Mouse (Mus musculus) activated CD4-positive, CD25-positive, alpha-beta regulatory T cell, adult 9 weeks (primary cell): ENCODE results near the gene Apc2. TPM values are rescaled to one million over a fixed set of nuclear protein-coding genes. Genes with fewer than 3 reads are reported as not detected.

Experiments used
- polyA plus RNA-seq: library from polyadenylated mRNA; unstranded; fragments of 100-300 nt; shearing (Covaris generic); gene quantifications from one replicate; pipeline ENCODE4 v1.2.1, GENCODE M21; 2017

Apc2 gene
- 0.18 TPM for polyA plus RNA-seq

DNA sequence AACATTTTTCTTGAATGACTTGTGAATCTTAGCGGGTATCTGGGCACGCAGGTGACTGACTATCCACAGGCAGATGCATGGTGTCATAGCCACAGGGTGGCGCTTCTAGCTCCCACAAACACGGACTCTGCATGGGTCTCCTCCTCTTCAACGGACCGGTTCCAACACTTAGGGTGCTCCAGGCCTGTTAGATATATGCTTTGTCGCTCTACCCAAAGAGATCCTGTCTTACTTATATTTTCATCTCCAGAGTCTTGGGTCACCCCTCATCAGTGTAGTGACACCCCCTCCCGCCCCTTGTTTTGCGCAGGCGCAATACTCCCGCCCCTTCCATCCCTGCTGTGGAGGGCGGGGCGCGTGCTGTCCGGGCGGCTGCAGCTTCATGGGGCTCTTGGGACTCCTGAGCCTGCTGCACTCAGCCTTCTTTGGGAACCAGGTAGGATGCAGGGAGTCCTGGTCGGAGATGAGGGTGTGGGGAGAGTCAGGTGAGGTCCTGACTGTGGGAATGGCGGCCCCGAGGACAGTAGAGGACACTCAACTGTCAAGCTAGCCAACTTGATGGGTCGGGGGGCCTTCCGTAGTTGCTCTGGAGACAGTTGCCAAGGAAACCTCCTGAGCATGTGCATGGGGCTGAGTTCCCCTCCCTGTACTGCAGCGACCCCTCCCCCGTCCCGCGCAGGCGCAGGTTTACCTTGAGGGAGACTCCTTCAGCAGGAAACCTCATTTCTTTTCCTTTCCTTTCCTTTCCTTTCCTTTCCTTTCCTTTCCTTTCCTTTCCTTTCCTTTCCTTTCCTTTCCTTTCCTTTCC, at the start of gene Apc2:
TSS of gene Apc2 (plus strand) at position 360 of the 808 bp plus-strand sequence.

DNA sequence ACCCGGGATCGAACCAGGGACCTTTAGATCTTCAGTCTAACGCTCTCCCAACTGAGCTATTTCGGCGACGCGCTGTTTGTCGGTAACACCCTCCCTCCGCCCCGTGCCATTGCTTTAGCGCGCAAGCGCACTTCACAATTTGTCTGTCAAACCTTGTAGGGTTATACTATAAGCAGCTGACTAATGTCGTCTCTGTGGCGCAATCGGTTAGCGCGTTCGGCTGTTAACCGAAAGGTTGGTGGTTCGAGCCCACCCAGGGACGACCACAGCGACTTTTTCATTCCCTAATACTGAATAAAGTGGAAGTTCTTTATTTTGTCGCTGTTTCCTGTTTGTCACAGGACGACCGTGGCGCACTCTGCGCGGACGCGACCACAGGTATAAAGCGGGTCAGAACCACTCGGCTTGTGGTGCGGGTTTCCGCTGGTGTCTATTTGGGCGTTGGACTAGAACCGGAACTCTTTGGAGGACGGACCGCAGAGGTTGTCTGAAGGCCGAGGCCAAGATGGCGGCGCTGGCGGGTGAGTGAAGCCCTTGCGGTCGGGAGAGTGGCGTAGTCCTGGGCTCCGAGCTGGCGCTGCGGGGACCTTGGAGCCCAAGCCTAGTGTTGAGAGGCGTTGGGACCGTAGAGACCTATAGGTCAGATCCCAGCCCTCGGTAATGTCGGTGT, 46.7 kb upstream of the Apc2 start, which contains the start of gene Ndufs7:
TSS of gene Ndufs7 (plus strand) at position 151 of the 670 bp plus-strand sequence.

DNA sequence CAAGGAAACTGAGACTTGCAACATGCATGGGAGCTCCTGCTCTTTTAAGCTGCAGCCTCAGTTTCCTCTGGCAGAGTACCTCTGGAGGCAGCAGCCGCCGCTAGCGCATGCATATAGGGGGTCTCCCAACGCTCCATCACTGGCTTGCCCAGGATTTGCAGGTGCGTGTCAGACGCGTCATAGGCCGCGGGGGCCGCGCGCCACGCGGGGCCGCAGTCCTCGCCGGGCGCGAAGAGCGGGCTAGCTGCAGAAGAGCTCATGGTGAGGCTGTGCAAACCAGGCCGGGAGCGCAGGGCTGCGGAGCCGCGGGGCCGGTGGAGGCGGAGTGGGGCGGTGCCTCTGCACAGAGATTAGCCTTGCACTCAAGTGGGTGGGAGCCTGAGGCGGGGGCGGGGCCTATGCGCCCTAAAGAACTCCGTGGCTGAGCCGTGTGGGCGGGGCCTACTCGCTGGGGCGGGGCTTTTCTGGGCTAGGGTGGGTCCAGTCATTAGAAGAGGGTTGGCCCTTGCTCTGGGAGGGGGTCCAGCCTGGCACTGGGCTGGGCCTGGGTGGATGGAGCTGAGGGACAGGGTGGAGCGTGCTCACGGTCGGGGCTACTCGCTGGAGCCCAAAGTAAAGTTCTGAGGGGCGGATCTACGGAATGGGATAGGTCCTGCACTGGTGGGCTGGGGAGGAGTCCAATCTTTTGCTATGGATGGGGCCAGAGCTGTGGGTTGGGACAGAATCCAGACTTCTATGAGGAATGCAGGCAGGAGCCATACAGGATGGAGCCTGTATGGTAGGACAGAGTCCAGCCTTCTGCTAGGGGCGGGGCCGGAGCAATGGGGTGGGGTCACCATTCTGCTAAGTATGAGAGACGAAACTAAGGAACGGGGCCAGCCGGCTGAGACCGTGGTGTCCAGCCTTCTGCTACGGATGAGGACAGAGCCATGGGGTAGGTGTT, 34.9 kb upstream of the Apc2 start, which contains the start of the genes Gamt and Dazap1:
TSS of gene Gamt (minus strand) at position 371 of the 943 bp plus-strand sequence.
TSS of gene Dazap1 (plus strand) at position 845 of the 943 bp plus-strand sequence.

DNA sequence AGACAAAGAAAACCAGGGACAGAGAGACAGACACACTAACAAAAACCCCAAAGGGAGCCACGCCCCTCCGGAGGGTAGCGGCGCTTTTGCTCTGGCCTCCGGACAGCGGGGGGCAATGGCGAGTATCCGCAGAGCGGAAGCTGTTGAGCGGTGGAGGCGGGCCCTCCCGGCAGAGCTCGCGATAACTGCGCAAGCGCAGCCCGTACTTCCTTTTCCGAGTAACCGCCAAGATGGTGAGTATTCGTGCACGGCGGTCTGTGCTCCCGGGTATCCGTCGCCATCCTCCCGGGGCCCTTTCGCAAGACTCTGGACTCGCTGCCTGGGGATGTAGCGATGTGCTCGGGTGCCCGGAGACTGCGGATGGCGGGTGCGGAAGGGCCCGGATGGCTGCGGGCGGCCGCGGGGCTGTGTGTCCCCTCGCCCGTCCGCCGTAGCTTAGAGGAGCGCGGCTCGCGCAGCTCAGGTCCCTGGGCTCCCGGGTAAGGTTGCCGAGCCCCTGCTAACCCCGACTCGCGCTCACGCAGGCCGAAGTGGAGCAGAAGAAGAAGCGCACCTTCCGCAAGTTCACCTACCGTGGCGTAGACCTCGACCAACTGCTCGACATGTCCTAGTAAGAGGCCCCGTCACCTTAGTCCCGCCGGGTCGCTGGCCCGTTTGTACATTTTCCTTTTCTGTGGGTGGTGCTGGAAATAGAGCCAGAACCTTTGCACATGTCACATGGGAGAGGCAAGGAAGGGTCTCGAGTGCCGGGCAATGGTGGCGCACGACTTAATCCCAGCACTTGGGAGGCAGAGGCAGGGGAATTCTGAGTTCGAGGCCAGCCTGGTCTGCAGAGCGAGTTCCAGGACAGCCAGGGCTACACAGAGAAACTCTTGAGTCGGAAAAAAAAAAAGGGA, 3.3 kb upstream of the Apc2 start, which contains the start of gene Rps15:
TSS of gene Rps15 (plus strand) at position 203 of the 896 bp plus-strand sequence.

DNA sequence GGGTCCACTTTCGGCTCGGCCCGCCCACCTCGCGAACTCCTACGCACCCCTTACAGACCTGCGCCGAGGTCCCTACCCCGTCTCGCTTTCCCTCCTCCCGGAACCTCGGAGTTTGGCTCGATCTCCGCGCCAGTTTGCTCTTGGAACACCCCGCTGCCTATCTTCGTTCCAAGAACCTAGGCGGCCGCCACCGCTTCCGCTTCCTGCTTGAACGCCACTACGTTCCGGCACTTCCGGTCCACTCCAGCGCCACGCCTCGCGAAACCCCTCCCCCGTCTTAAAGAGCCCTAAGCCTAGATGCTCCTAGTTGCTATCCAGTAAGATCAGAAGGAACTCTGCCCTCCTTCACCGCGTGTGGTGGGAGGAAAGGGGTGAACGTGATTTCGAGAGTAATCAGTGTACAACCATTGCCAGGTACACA, 24.6 kb downstream of the Apc2 start, which contains the start of gene 2310011J03Rik:
TSS of gene 2310011J03Rik (minus strand) at position 198 of the 421 bp plus-strand sequence.

DNA sequence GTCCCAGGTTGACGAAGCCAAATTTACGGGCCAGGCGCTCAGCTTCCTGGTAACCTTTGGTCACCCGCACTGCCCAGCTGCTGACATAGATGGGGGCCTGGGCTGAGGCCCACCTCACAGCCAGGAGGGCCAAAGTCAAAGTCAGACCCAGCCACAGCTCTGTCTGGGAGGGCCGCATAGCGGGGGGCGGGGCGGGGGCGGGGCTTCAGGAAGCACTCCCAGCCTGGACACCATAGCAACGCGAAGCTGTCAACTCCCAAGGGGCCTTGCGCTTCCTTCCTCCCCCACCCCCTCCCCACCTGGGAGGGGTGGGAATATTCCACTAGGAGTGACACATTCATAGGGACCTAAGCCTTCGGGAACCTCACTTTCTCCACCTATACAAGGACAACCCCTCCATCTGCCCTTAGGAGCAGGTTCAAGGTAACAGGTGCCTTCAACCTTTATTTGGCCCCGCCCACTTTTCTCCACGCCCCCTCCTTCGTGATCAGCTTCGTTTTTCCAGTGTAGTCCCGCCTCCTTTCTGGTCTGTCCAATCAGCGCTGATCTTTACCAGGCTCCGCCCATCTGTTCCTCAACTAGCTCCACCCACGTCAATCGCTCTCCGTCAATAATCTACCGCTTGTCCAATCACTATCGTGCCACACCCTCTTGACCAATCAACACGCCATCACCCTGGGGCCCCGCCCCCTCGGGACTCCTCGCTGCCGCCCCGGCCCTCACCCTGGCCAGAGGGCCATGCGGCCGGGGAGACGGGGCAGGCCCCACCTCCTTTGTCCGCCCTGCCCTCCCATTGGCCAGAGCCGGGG, 33.7 kb downstream of the Apc2 start, which contains the start of the genes Pcsk4 and Reep6:
TSS of gene Pcsk4 (minus strand) at position 226 of the 809 bp plus-strand sequence.
TSS of gene Reep6 (plus strand) at position 681 of the 809 bp plus-strand sequence.

DNA sequence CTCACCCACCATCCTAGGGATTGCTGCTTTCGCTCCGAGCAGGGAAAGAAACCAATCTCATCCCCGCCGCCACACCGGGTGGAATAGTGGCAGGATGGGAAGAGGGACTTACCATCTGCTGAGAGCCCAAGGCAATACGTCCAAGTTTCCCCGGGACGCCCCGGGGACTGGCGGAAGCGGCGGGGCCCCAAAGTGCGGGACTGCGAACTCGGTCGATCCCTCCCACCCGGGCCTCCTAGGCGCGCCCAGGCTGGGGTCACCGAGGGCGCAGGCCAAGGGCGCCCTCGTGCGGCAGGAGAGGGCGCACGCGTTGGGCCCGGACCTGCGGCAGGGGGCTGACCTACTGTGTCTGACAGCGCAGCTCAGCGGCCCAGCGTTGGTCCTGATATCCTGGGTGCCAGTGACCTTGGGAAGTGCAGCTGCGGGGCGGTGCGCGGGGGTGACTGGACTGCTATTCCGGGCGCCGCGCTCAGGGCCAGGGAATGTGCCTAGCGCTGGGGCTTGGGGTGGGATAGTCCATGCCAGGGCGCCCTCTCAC, 52.5 kb downstream of the Apc2 start, which contains the start of gene Adamtsl5:
TSS of gene Adamtsl5 (minus strand) at position 169 of the 538 bp plus-strand sequence.

DNA sequence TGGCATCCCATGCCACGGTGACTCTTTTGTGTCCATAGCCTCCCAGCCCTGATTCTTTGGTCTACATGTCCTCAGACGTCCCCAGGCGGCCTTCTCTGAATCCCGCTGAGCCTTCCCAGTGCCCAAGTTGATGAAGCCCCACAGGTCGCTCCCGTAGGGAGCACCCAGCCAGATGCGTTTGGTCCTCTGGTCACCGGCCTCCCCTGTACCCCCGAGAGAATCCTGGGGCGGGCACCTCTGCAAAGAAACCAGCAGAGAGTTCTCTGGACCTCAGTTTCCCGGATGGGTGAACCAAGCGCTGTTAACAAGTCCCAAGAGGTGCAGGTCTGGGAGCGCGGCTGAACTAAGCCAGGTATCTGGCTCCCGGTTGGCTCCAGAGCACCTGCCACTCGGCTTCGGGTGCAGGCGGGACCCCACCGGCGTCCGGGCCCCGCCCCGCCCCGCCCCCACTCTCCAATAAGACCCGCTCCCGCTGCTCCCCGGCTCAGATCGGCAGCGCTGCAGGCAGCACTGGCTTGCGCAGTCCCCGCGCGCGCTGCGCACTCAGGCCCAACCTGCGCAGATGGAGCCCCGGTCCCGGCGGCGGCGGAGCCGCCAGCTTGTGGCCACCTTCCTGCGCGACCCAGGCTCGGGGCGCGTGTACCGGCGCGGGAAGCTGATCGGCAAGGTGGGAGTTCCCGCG, 60.4 kb downstream of the Apc2 start, which contains the start of gene Plk5:
TSS of gene Plk5 (plus strand) at position 459 of the 682 bp plus-strand sequence.

Other genes starting within 250 kb of the Apc2 start
- 519 TPM for gene Gpx4, start 248.8 kb upstream of the Apc2 start, polyA plus RNA-seq
- gene Sbno2, start 190.4 kb upstream of the Apc2 start, polyA plus RNA-seq = 66.2 TPM
- gene Stk11, start 180.2 kb upstream of the Apc2 start, polyA plus RNA-seq = 13.7 TPM
- gene Atp5d, start 157.3 kb upstream of the Apc2 start, polyA plus RNA-seq = 476 TPM
- 2.1 TPM for gene Cbarp, start 155.1 kb upstream of the Apc2 start, polyA plus RNA-seq
- 3.1 TPM for gene Midn, start 147.7 kb upstream of the Apc2 start, polyA plus RNA-seq
- gene Cirbp, start 130.0 kb upstream of the Apc2 start, polyA plus RNA-seq = 100 TPM
- 31.4 TPM for gene 1600002K03Rik, start 123.0 kb upstream of the Apc2 start, polyA plus RNA-seq
- 0.46 TPM for gene Efna2, start 116.5 kb upstream of the Apc2 start, polyA plus RNA-seq
- 112 TPM for gene Mum1, start 69.5 kb upstream of the Apc2 start, polyA plus RNA-seq
- gene Ndufs7, start 46.9 kb upstream of the Apc2 start, polyA plus RNA-seq = 282 TPM
- 1.6 TPM for gene Gamt, start 35.0 kb upstream of the Apc2 start, polyA plus RNA-seq
- 50.4 TPM for gene Dazap1, start 34.5 kb upstream of the Apc2 start, polyA plus RNA-seq
- 984 TPM for gene Rps15, start 3.5 kb upstream of the Apc2 start, polyA plus RNA-seq
- gene 2310011J03Rik, start 24.6 kb downstream of the Apc2 start, polyA plus RNA-seq = 82.1 TPM
- gene Pcsk4, start 33.5 kb downstream of the Apc2 start, polyA plus RNA-seq = 15.5 TPM
- gene Reep6, start 34.0 kb downstream of the Apc2 start, polyA plus RNA-seq = 0.31 TPM
- gene Adamtsl5, start 52.4 kb downstream of the Apc2 start, polyA plus RNA-seq = not detected
- not detected for gene Plk5, start 60.5 kb downstream of the Apc2 start, polyA plus RNA-seq
- 0.16 TPM for gene Mex3d, start 91.7 kb downstream of the Apc2 start, polyA plus RNA-seq
- gene Mbd3, start 103.6 kb downstream of the Apc2 start, polyA plus RNA-seq = 36.7 TPM
- gene Uqcr11, start 110.9 kb downstream of the Apc2 start, polyA plus RNA-seq = 302 TPM
- gene Tcf3, start 137.7 kb downstream of the Apc2 start, polyA plus RNA-seq = 23.0 TPM
- gene Onecut3, start 198.9 kb downstream of the Apc2 start, polyA plus RNA-seq = not detected
- 0.07 TPM for gene Atp8b3, start 243.1 kb downstream of the Apc2 start, polyA plus RNA-seq